Mouse (Mus musculus) thymus, adult 2 months (tissue): ENCODE measurements around the gene Tbc1d16. TPM values are rescaled to one million over a fixed set of nuclear protein-coding genes. Genes with fewer than 3 reads are reported as not detected.

Experiments
- DNase-seq: peaks from one replicate; pipeline ENCODE4 v3.0.0; 2021
- H3K27ac ChIP-seq: fragments of 200-500 bp; 2 replicates; pipeline ENCODE4 v1.5.1; 2012; ENCODE audit warnings: low read length, control low read depth; ENCODE audit not compliant: control insufficient read depth, insufficient read depth
- H3K27me3 ChIP-seq: fragments of 200-500 bp; 2 replicates; pipeline ENCODE4 v1.6.1; 2012; ENCODE audit warnings: mild to moderate bottlenecking, low read length, moderate library complexity, mixed read lengths; ENCODE audit not compliant: control insufficient read depth, insufficient read depth
- H3K36me3 ChIP-seq: fragments of 200-500 bp; 2 replicates; pipeline ENCODE4 v1.6.1; 2012; ENCODE audit warnings: mild to moderate bottlenecking, low read length, moderate library complexity; ENCODE audit not compliant: control insufficient read depth, insufficient read depth
- H3K4me1 ChIP-seq: fragments of 200-500 bp; replicated peaks from 2 replicates; pipeline ENCODE4 v1.6.1; 2012; ENCODE audit warnings: low read length; ENCODE audit not compliant: control insufficient read depth, insufficient read depth
- H3K4me3 ChIP-seq: fragments of 200-500 bp; 2 replicates; pipeline ENCODE4 v1.5.1; 2012; ENCODE audit warnings: mild to moderate bottlenecking, low read length, control low read depth, moderate library complexity; ENCODE audit not compliant: control insufficient read depth, insufficient read depth
- CTCF ChIP-seq: fragments of 200-500 bp; IDR thresholded peaks from 2 replicates; pipeline ENCODE4 v1.5.1; 2012; ENCODE audit warnings: mild to moderate bottlenecking, control low read depth, low read length, moderate library complexity, borderline replicate concordance; ENCODE audit not compliant: control insufficient read depth, poor library complexity, insufficient read depth; ENCODE audit errors: extremely low read depth
- POLR2A ChIP-seq: fragments of 200-500 bp; IDR thresholded peaks from 2 replicates; pipeline ENCODE4 v1.6.1; 2012; ENCODE audit warnings: mild to moderate bottlenecking, low read length, control low read depth, moderate library complexity; ENCODE audit not compliant: control insufficient read depth, poor library complexity, insufficient read depth; ENCODE audit errors: extremely low read depth
- WGBS: fragments of 180-500 bp; shearing (Covaris S2); methylation state at CpG from one replicate; pipeline ENCODE4 v1.1.7; 2018; 5-methylcytosine and 5-hydroxymethylcytosine counted together
- polyA plus RNA-seq: library from polyadenylated mRNA; depleted of rRNA; stranded (reverse); fragments of >200 nt; gene quantifications from 2 replicates; pipeline ENCODE4 v1.2.3, GENCODE M21; 2012

Tbc1d16 gene
- polyA plus RNA-seq, 1 experiment = 12.0 TPM

GRCm38 (mm10) chr11:119221812-119222510, 6.3 kb downstream of the Tbc1d16 start:
- DNase-seq = no peak
- TF ChIP-seq CTCF (no peak), POLR2A (no peak)
- no peaks in the 10 kb centered on the region for H3K27me3 ChIP-seq
- WGBS = 91% methylated on average over 10 of the region's 11 CpGs
- no peak overlapping the region for H3K27ac ChIP-seq
- H3K36me3 ChIP-seq = no peaks in the 10 kb centered on the region
- H3K4me3 ChIP-seq = no peak overlapping the region
- 0 out of 2 replicates have a peak, but pooled peaks cover 2% of the 10 kb centered on the region for H3K4me1 ChIP-seq

GRCm38 (mm10) chr11:119219816-119220465, 8.4 kb downstream of the Tbc1d16 start:
- no peak for DNase-seq
- TF ChIP-seq POLR2A (no peak), CTCF (no peak)
- Histone ChIP-seq H3K4me1 (peaks cover 20% of the 10 kb centered on the region), H3K27me3 (no peaks in the 10 kb centered on the region), H3K4me3 (no peak overlapping the region), H3K36me3 (no peaks in the 10 kb centered on the region), H3K27ac (no peak overlapping the region)
- WGBS = 83% methylated on average over 17 of the region's 17 CpGs

GRCm38 (mm10) chr11:119217861-119218260, 10.4 kb downstream of the Tbc1d16 start:
- no peak overlapping the region for H3K4me3 ChIP-seq
- no peak for TF ChIP-seq POLR2A
- TF ChIP-seq CTCF = no peak
- WGBS = 85% methylated on average over 6 of the region's 6 CpGs
- H3K36me3 ChIP-seq = no peaks in the 10 kb centered on the region
- no peak overlapping the region for H3K27ac ChIP-seq
- H3K27me3 ChIP-seq = no peaks in the 10 kb centered on the region
- peaks cover 18% of the 10 kb centered on the region for H3K4me1 ChIP-seq
- no peak for DNase-seq

- DNase-seq = no peak
- WGBS = 22% methylated on average over 9 of the region's 9 CpGs
- H3K36me3 ChIP-seq = no peaks in the 10 kb centered on the region
- no peak overlapping the region for H3K27ac ChIP-seq
- no peak overlapping the region for H3K4me3 ChIP-seq
- no peaks in the 10 kb centered on the region for H3K27me3 ChIP-seq
- no peak for TF ChIP-seq CTCF
- TF ChIP-seq POLR2A = no peak
- peaks cover 18% of the 10 kb centered on the region for H3K4me1 ChIP-seq
Observed at GRCm38 (mm10) chr11:119215905-119216507, 12.3 kb downstream of the Tbc1d16 start.

- DNase-seq = no peak
- TF ChIP-seq CTCF (no peak), POLR2A (no peak)
- Histone ChIP-seq H3K4me3 (peak overlapping the region; percentile 22), H3K36me3 (no peaks in the 10 kb centered on the region), H3K27ac (no peak overlapping the region), H3K4me1 (peaks cover 18% of the 10 kb centered on the region), H3K27me3 (no peaks in the 10 kb centered on the region)
- WGBS = 6% methylated on average over 18 of the region's 18 CpGs
Observed at GRCm38 (mm10) chr11:119215038-119215904, 13.0 kb downstream of the Tbc1d16 start.

- no peak for DNase-seq
- H3K27ac ChIP-seq = no peak overlapping the region
- 89% methylated on average over 19 of the region's 19 CpGs for WGBS
- TF ChIP-seq POLR2A (no peak), CTCF (no peak)
- H3K27me3 ChIP-seq = no peaks in the 10 kb centered on the region
- H3K4me3 ChIP-seq = no peak overlapping the region
- no peaks in the 10 kb centered on the region for H3K36me3 ChIP-seq
- peaks cover 18% of the 10 kb centered on the region for H3K4me1 ChIP-seq
Observed at GRCm38 (mm10) chr11:119213166-119213885, 15.0 kb downstream of the Tbc1d16 start.
